Comparison of ENCODE assay signal across 24 mouse cellular contexts in the genomic region with DNA sequence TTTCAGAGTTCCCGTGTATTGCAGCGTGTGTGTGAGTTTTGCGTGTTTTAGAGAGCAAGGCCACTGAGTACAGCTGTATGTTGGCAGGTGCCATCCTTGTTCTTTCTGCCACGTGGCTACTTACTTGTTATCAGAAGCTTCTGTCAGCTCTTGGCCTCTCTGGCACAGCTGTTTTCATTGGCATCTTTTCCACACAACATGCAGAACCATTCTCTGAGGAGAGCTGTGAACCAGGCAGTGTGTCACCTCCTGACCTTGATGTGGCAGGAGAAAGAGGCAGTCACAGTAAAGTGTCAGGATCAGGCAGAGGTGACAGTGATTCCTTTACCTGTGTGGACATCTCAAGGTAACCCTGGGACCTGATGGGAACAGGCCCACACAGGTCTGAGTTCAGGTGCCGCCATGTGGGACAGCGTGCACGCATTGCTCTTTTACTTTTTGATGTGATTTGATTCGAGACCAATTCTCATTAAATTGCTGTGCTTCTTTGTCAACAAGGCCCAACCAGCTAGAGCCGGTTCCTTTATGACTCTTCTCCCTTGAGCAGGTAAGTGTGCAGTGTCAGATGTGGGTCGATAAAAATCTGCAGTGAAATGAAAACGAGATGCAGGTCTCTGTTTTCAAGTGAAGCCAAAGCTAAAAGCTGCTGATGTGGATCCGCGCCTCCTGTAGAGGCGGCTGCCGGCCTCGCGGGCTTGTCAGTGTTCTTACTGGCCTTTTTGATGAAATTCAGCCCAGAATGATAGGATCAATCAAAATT. TPM values are rescaled to one million over a fixed set of nuclear protein-coding genes. Genes with fewer than 3 reads are reported as not detected.
A peak's percentile ranks its signal among the peaks of the same experiment; 100 is the strongest.
DNase-seq lines count a peak whose midpoint lies in the region; ATAC-seq and TF ChIP-seq lines count a peak whose summit lies in the region.
"Had no signal": no experiment of that assay in that cellular context is flagged by ENCODE, and none has a peak within 500 bp of the region (broad histone marks: within the 10 kb centered on the region; RNA-seq: fewer than 3 reads in every experiment).

No protein-coding gene starts in this region.

- peaks cover 8% of the 10 kb centered on the region; the same call in 1 of the 2 replicates for H3K4me1 ChIP-seq in heart, embryonic 10.5 days
- peaks cover 5% of the 10 kb centered on the region; the same call in 1 of the 2 replicates for H3K4me1 ChIP-seq in heart, embryonic 11.5 days (ENCODE audit: control insufficient read depth, insufficient read depth, low read length)
- 0 out of 2 replicates have a peak, but pooled peaks cover 5% of the 10 kb centered on the region for H3K4me1 ChIP-seq in kidney, embryonic 15.5 days
- H3K4me1 ChIP-seq in thymus, adult 2 months (replicated peaks; ENCODE audit: control insufficient read depth, insufficient read depth, low read length), result peaks cover 43% of the 10 kb centered on the region
- H3K4me1 ChIP-seq: embryonic facial prominence, embryonic 12.5 days; forebrain, embryonic 13.5 days had no signal

- H3K4me3 ChIP-seq in heart, embryonic 10.5 days, result no peak overlapping the region
- H3K4me3 ChIP-seq in heart, embryonic 11.5 days (ENCODE audit: low read depth, low read length), result no peak overlapping the region
- no peak overlapping the region for H3K4me3 ChIP-seq in kidney, embryonic 15.5 days (replicated peaks)
- no peak overlapping the region for H3K4me3 ChIP-seq in thymus, adult 2 months (ENCODE audit: control insufficient read depth, insufficient read depth, low read length)
- H3K4me3 ChIP-seq: embryonic facial prominence, embryonic 12.5 days; erythroblast, embryonic 14.5 days; forebrain, embryonic 13.5 days; heart, embryonic 12.5 days; left cerebral cortex, adult 2 months had no signal

- H3K4me2 ChIP-seq in heart, embryonic 11.5 days, result no peak overlapping the region
- H3K4me2 ChIP-seq in kidney, embryonic 15.5 days, result no peak overlapping the region
- H3K4me2 ChIP-seq: embryonic facial prominence, embryonic 12.5 days; forebrain, embryonic 13.5 days; heart, embryonic 12.5 days had no signal

- TF ChIP-seq CTCF in thymus, adult 2 months (IDR thresholded peaks at IDR 0.05; ENCODE audit: borderline replicate concordance, control insufficient read depth, extremely low read depth, insufficient read depth, low read length, poor library complexity), result no peak

- H3K36me3 ChIP-seq in heart, embryonic 10.5 days, result peaks cover 27% of the 10 kb centered on the region
- no peaks in the 10 kb centered on the region for H3K36me3 ChIP-seq in heart, embryonic 11.5 days (ENCODE audit: control insufficient read depth, insufficient read depth, low read length)
- H3K36me3 ChIP-seq in kidney, embryonic 15.5 days, result peaks cover 26% of the 10 kb centered on the region
- H3K36me3 ChIP-seq in thymus, adult 2 months (ENCODE audit: control insufficient read depth, insufficient read depth, low read length), result no peaks in the 10 kb centered on the region

- peak; percentile 31 for DNase-seq in heart, embryonic 10.5 days (ENCODE audit: low spot score)
- no peak for DNase-seq in kidney, postnatal 4 days
- no peak for DNase-seq in thymus, adult 2 months
- DNase-seq in thymus, postnatal 36 days, result no peak
- peak; percentile 85 for DNase-seq in induced T-regulatory cell, adult 2 months (ENCODE audit: low read depth)
- DNase-seq in lung, postnatal 10 days, result no peak
- DNase-seq: adrenal gland, adult 2 months; cerebellum, adult 9-10 months; gastrocnemius, postnatal 14 days; layer of hippocampus, adult 9-11 months; left cerebral cortex, postnatal 4 days; liver; lung, postnatal 14 days had no signal

- no peak for ATAC-seq in heart, embryonic 11.5 days (replicated peaks; ENCODE audit: insufficient number of reproducible peaks, low FRiP score, low TSS enrichment)
- ATAC-seq in kidney, embryonic 15.5 days (replicated peaks; ENCODE audit: low FRiP score), result no peak
- ATAC-seq: forebrain, embryonic 13.5 days had no signal

- H3K27me3 ChIP-seq in heart, embryonic 10.5 days (ENCODE audit: insufficient read depth, poor library complexity, severe bottlenecking), result no peaks in the 10 kb centered on the region
- H3K27me3 ChIP-seq in heart, embryonic 11.5 days (ENCODE audit: control insufficient read depth, insufficient read depth, low read length), result no peaks in the 10 kb centered on the region
- no peaks in the 10 kb centered on the region for H3K27me3 ChIP-seq in kidney, embryonic 15.5 days
- no peaks in the 10 kb centered on the region for H3K27me3 ChIP-seq in thymus, adult 2 months (ENCODE audit: control insufficient read depth, insufficient read depth, low read length)
- H3K27me3 ChIP-seq: embryonic facial prominence, embryonic 12.5 days; forebrain, embryonic 13.5 days; heart, embryonic 12.5 days had no signal

- no peak for TF ChIP-seq POLR2A in thymus, adult 2 months (IDR thresholded peaks at IDR 0.05; ENCODE audit: control insufficient read depth, extremely low read depth, insufficient read depth, low read length, poor library complexity)

- no peaks in the 10 kb centered on the region for H3K9me3 ChIP-seq in heart, embryonic 10.5 days
- H3K9me3 ChIP-seq in heart, embryonic 11.5 days (replicated peaks; ENCODE audit: control insufficient read depth, low read length), result no peaks in the 10 kb centered on the region
- no peaks in the 10 kb centered on the region for H3K9me3 ChIP-seq in kidney, embryonic 15.5 days (replicated peaks)
- H3K9me3 ChIP-seq: embryonic facial prominence, embryonic 12.5 days; forebrain, embryonic 13.5 days; heart, embryonic 12.5 days had no signal

- no peak overlapping the region for H3K27ac ChIP-seq in heart, embryonic 10.5 days
- H3K27ac ChIP-seq in heart, embryonic 11.5 days (ENCODE audit: low read depth, low read length), result no peak overlapping the region
- peak overlapping the region; percentile 13; the same call in 1 of the 2 replicates for H3K27ac ChIP-seq in kidney, embryonic 15.5 days
- peak overlapping the region; percentile 74 for H3K27ac ChIP-seq in thymus, adult 2 months (ENCODE audit: control insufficient read depth, insufficient read depth, low read length)
- H3K27ac ChIP-seq: embryonic facial prominence, embryonic 12.5 days; forebrain, embryonic 13.5 days; left cerebral cortex, adult 2 months had no signal

- H3K9ac ChIP-seq in heart, embryonic 11.5 days (ENCODE audit: low read depth, low read length), result no peak overlapping the region
- H3K9ac ChIP-seq in kidney, embryonic 15.5 days, result no peak overlapping the region
- H3K9ac ChIP-seq: embryonic facial prominence, embryonic 12.5 days; forebrain, embryonic 13.5 days; heart, embryonic 12.5 days had no signal

- 92% methylated on average over 17 of the region's 17 CpGs for WGBS in heart, embryonic 10.5 days
- WGBS in heart, embryonic 11.5 days (ENCODE audit: insufficient replicate concordance), result 90% methylated on average over 17 of the region's 17 CpGs
- 87% methylated on average over 17 of the region's 17 CpGs for WGBS in kidney, embryonic 15.5 days
- WGBS in thymus, adult 2 months, result 72% methylated on average over 17 of the region's 17 CpGs

RNA-seq across cellular contexts. Expression of gene Timm8a2, which starts 33.9 kb away (rescaled TPM):
- polyA plus RNA-seq in heart, embryonic 10.5 days (2016; fragmentation: Nextera tagmentation; extraction: Ambion mirVana), result not detected in 2 replicates
- polyA plus RNA-seq in heart, embryonic 11.5 days (2014; fragmentation: Nextera tagmentation; extraction: Ambion mirVana), result not detected in 2 replicates
- not detected in 2 replicates for polyA plus RNA-seq in kidney, embryonic 15.5 days (2015; fragmentation: Nextera tagmentation; extraction: Ambion mirVana)
- 0.38 and 0.43 TPM in 2 replicates for polyA plus RNA-seq in thymus, adult 2 months (2012; rRNA removed)
- polyA plus RNA-seq: adrenal gland, adult 2 months; embryonic facial prominence, embryonic 12.5 days; erythroblast, embryonic 14.5 days; forebrain, embryonic 13.5 days; heart, embryonic 12.5 days; intestine, embryonic 16.5 days; liver, embryonic 16.5 days; neural tube, embryonic 14.5 days; stomach, embryonic 14.5 days had no signal

RNA-seq across cellular contexts. Expression of gene Gpr183, which starts 35.5 kb away (rescaled TPM):
- polyA plus RNA-seq in heart, embryonic 10.5 days (2016; fragmentation: Nextera tagmentation; extraction: Ambion mirVana), result 1.6 and 2.3 TPM in 2 replicates
- 1.5 TPM in 2 replicates for polyA plus RNA-seq in heart, embryonic 11.5 days (2014; fragmentation: Nextera tagmentation; extraction: Ambion mirVana)
- 4.1 and 4.9 TPM in 2 replicates for polyA plus RNA-seq in kidney, embryonic 15.5 days (2015; fragmentation: Nextera tagmentation; extraction: Ambion mirVana)
- 10.1 and 10.3 TPM in 2 replicates for polyA plus RNA-seq in thymus, adult 2 months (2012; rRNA removed)

Comparison
In these comparisons a context has a peak if more than half of its experiments do, and no peak if none do; other contexts are left out.
1. DNase-seq: peak in heart, embryonic 10.5 days (single experiment) and induced T-regulatory cell, adult 2 months (single experiment); none in kidney, postnatal 4 days (0 of 2), thymus, adult 2 months (single experiment), thymus, postnatal 36 days (0 of 2) and lung, postnatal 10 days (single experiment).
2. H3K27ac ChIP-seq: peak in kidney, embryonic 15.5 days (single experiment) and thymus, adult 2 months (single experiment); none in heart, embryonic 10.5 days (single experiment) and heart, embryonic 11.5 days (single experiment).